Mouse (Mus musculus) myocyte (in vitro differentiated cells): ENCODE measurements around the gene Stbd1. TPM values are rescaled to one million over a fixed set of nuclear protein-coding genes. Genes with fewer than 3 reads are reported as not detected.

Source experiments
- H3K27me3 ChIP-seq: one replicate; pipeline ENCODE4 v1.6.1; 2011; ENCODE audit not compliant: control insufficient read depth, insufficient read depth, insufficient read length
- H3K36me3 ChIP-seq: one replicate; pipeline ENCODE4 v1.6.1; 2011; ENCODE audit not compliant: control insufficient read depth, insufficient read depth
- H3K4me2 ChIP-seq: one replicate; pipeline ENCODE4 v1.6.1; 2011; ENCODE audit warnings: low read depth, control low read depth
- H3K4me3 ChIP-seq: one replicate; pipeline ENCODE4 v1.5.1; 2011; ENCODE audit warnings: mild to moderate bottlenecking, control low read depth, moderate library complexity
- H3K79me2 ChIP-seq: one replicate; pipeline ENCODE4 v1.6.1; 2011; ENCODE audit not compliant: control insufficient read depth, insufficient read depth
- H3ac ChIP-seq: one replicate; pipeline ENCODE4 v1.6.1; 2011; ENCODE audit not compliant: control insufficient read depth, insufficient read length
- CEBPB ChIP-seq: IDR thresholded peaks from 2 replicates; pipeline ENCODE4 v1.6.1; 2011; ENCODE audit warnings: mild to moderate bottlenecking, moderate library complexity; ENCODE audit not compliant: poor library complexity, insufficient read depth, severe bottlenecking
- E2F4 ChIP-seq: IDR thresholded peaks from one replicate; pipeline ENCODE4 v1.6.1; 2011; ENCODE audit warnings: mild to moderate bottlenecking, control low read depth, moderate library complexity; ENCODE audit not compliant: insufficient read depth
- MAX ChIP-seq: IDR thresholded peaks from one replicate; pipeline ENCODE4 v1.6.1; 2011; ENCODE audit warnings: low read depth, mild to moderate bottlenecking, control low read depth
- MYOD1 ChIP-seq, 3 experiments: IDR thresholded peaks; one replicate each; pipeline ENCODE4 v1.6.1; 2011; ENCODE audit warnings: control low read depth in 2 of 3, low read depth in 2 of 3, mild to moderate bottlenecking in 2 of 3, moderate library complexity in 1 of 3; ENCODE audit not compliant: insufficient read length in 2 of 3, control insufficient read depth in 1 of 3
- MYOG ChIP-seq, 3 experiments: IDR thresholded peaks; one replicate each; pipeline ENCODE4 v1.6.1; 2011; ENCODE audit warnings: control low read depth in 2 of 3, low read depth in 2 of 3, mild to moderate bottlenecking in 2 of 3; ENCODE audit not compliant: insufficient read length in 2 of 3, control insufficient read depth in 1 of 3, insufficient read depth in 1 of 3
- POLR2A ChIP-seq: IDR thresholded peaks from one replicate; pipeline ENCODE4 v1.6.1; 2011; ENCODE audit warnings: low read depth, mild to moderate bottlenecking, control low read depth, moderate library complexity; ENCODE audit not compliant: insufficient read length
- POLR2AphosphoS2 ChIP-seq: IDR thresholded peaks from one replicate; pipeline ENCODE4 v1.6.1; 2011; ENCODE audit warnings: low read depth, control low read depth; ENCODE audit not compliant: insufficient read length
- REST ChIP-seq: IDR thresholded peaks from one replicate; pipeline ENCODE4 v1.6.1; 2011; ENCODE audit warnings: mild to moderate bottlenecking, control low read depth, moderate library complexity; ENCODE audit not compliant: insufficient read depth, insufficient read length
- SRF ChIP-seq: IDR thresholded peaks from one replicate; pipeline ENCODE4 v1.6.1; 2011; ENCODE audit warnings: low read depth; ENCODE audit not compliant: control insufficient read depth, insufficient read length
- TCF12 ChIP-seq: IDR thresholded peaks from one replicate; pipeline ENCODE4 v1.6.1; 2011; ENCODE audit warnings: mild to moderate bottlenecking, control low read depth; ENCODE audit not compliant: poor library complexity, insufficient read depth, severe bottlenecking
- TCF3 ChIP-seq: IDR thresholded peaks from one replicate; pipeline ENCODE4 v1.6.1; 2011; ENCODE audit warnings: low read depth, control low read depth; ENCODE audit not compliant: insufficient read length
- USF1 ChIP-seq: IDR thresholded peaks from one replicate; pipeline ENCODE4 v1.6.1; 2011; ENCODE audit warnings: low read depth, mild to moderate bottlenecking, control low read depth, moderate library complexity
- polyA plus RNA-seq: library from polyadenylated mRNA; unstranded; fragments of >200 nt; fragmentation: generic; extraction: Trizol; gene quantifications from one replicate; pipeline ENCODE4 v1.2.1, GENCODE M21; 2012; ENCODE audit warnings: missing spikeins

Stbd1 gene
- polyA plus RNA-seq, 1 experiment, result 203 TPM

- Histone ChIP-seq H3K36me3 (no peaks in the 10 kb centered on the region), H3ac (no peak overlapping the region), H3K27me3 (peaks cover 21% of the 10 kb centered on the region), H3K79me2 (no peaks in the 10 kb centered on the region), H3K4me2 (no peak overlapping the region), H3K4me3 (no peak overlapping the region)
- TF ChIP-seq CEBPB (no peak), TCF3 (no peak), USF1 (no peak), MYOG (IDR thresholded peaks at IDR 0.05; ENCODE audit: control insufficient read depth in 1 of 3, insufficient read depth in 1 of 3, insufficient read length in 2 of 3, low read depth in 2 of 3) (no peak), E2F4 (no peak), MYOD1 (IDR thresholded peaks at IDR 0.05; ENCODE audit: control insufficient read depth in 1 of 3, insufficient read length in 2 of 3, low read depth in 2 of 3) (no peak), MAX (no peak), POLR2A (no peak), SRF (no peak), REST (no peak), POLR2AphosphoS2 (no peak), TCF12 (no peak)
Observed at GRCm38 (mm10) chr5:92579559-92579958, 23.3 kb upstream of the Stbd1 start.

GRCm38 (mm10) chr5:92585932-92586331, 16.9 kb upstream of the Stbd1 start:
- Histone ChIP-seq H3K27me3 (peaks cover 5% of the 10 kb centered on the region), H3K4me3 (no peak overlapping the region), H3ac (no peak overlapping the region), H3K36me3 (no peaks in the 10 kb centered on the region), H3K4me2 (peak overlapping the region; percentile 10), H3K79me2 (no peaks in the 10 kb centered on the region)
- TF ChIP-seq MYOD1 (IDR thresholded peaks at IDR 0.05; ENCODE audit: control insufficient read depth in 1 of 3, insufficient read length in 2 of 3, low read depth in 2 of 3), result peak in 1 of 3 experiments; percentile 66
- no peak for TF ChIP-seq SRF
- TF ChIP-seq E2F4, result no peak
- TF ChIP-seq MYOG (IDR thresholded peaks at IDR 0.05; ENCODE audit: control insufficient read depth in 1 of 3, insufficient read depth in 1 of 3, insufficient read length in 2 of 3, low read depth in 2 of 3), result peak in 1 of 3 experiments; percentile 55

GRCm38 (mm10) chr5:92595026-92595425, 7.8 kb upstream of the Stbd1 start:
- H3K4me2 ChIP-seq, result no peak overlapping the region
- no peak overlapping the region for H3ac ChIP-seq
- H3K27me3 ChIP-seq, result no peaks in the 10 kb centered on the region
- no peak for TF ChIP-seq POLR2AphosphoS2
- TF ChIP-seq MYOD1 (IDR thresholded peaks at IDR 0.05; ENCODE audit: control insufficient read depth in 1 of 3, insufficient read length in 2 of 3, low read depth in 2 of 3), result peak in 1 of 3 experiments; percentile 85
- H3K79me2 ChIP-seq, result no peaks in the 10 kb centered on the region
- no peaks in the 10 kb centered on the region for H3K36me3 ChIP-seq
- H3K4me3 ChIP-seq, result no peak overlapping the region

GRCm38 (mm10) chr5:92596865-92597264, 6.0 kb upstream of the Stbd1 start:
- no peaks in the 10 kb centered on the region for H3K27me3 ChIP-seq

GRCm38 (mm10) chr5:92599030-92599429, 3.8 kb upstream of the Stbd1 start:
- TF ChIP-seq SRF (no peak), USF1 (peak; percentile 76), TCF3 (peak; percentile 76), MYOD1 (IDR thresholded peaks at IDR 0.05; ENCODE audit: control insufficient read depth in 1 of 3, insufficient read length in 2 of 3, low read depth in 2 of 3) (peak; percentile 95 to 99 (median 97)), MAX (no peak), E2F4 (no peak), REST (no peak), CEBPB (peak; percentile 98), TCF12 (peak; percentile 93), POLR2A (no peak), POLR2AphosphoS2 (peak; percentile 26), MYOG (IDR thresholded peaks at IDR 0.05; ENCODE audit: control insufficient read depth in 1 of 3, insufficient read depth in 1 of 3, insufficient read length in 2 of 3, low read depth in 2 of 3) (peak; percentile 15 to 89 (median 55))
- H3K27me3 ChIP-seq, result no peaks in the 10 kb centered on the region
- no peak overlapping the region for H3ac ChIP-seq
- no peaks in the 10 kb centered on the region for H3K36me3 ChIP-seq
- H3K4me3 ChIP-seq, result no peak overlapping the region
- peaks cover 10% of the 10 kb centered on the region for H3K79me2 ChIP-seq
- H3K4me2 ChIP-seq, result peak overlapping the region; percentile 68

More at GRCm38 (mm10) chr5:92596865-92597264, 6.0 kb upstream of the Stbd1 start:
- H3K4me2 ChIP-seq, result no peak overlapping the region
- H3ac ChIP-seq, result no peak overlapping the region
- no peaks in the 10 kb centered on the region for H3K79me2 ChIP-seq
- H3K4me3 ChIP-seq, result no peak overlapping the region
- H3K36me3 ChIP-seq, result no peaks in the 10 kb centered on the region
- peak in 2 of 3 experiments; percentile 7 to 73 for TF ChIP-seq MYOG (IDR thresholded peaks at IDR 0.05; ENCODE audit: control insufficient read depth in 1 of 3, insufficient read depth in 1 of 3, insufficient read length in 2 of 3, low read depth in 2 of 3)
- TF ChIP-seq E2F4, result no peak
- TF ChIP-seq MYOD1 (IDR thresholded peaks at IDR 0.05; ENCODE audit: control insufficient read depth in 1 of 3, insufficient read length in 2 of 3, low read depth in 2 of 3), result peak in 2 of 3 experiments; percentile 41 to 72
- TF ChIP-seq SRF, result no peak
- TF ChIP-seq REST, result no peak
- TF ChIP-seq USF1, result no peak
- no peak for TF ChIP-seq POLR2AphosphoS2
- TF ChIP-seq MAX, result no peak
